Mouse (Mus musculus): ENCODE data around the gene Vmn2r28. TPM values are rescaled to one million over a fixed set of nuclear protein-coding genes. Genes with fewer than 3 reads are reported as not detected.
"Not testable (repeated sequence)": the region's sequence is repeated elsewhere in the genome, so short reads cannot be mapped to it uniquely, and the experiment has no call there.

Vmn2r28 gene
- not detected in 2 replicates for polyA plus RNA-seq (2015; fragmentation: Nextera tagmentation; extraction: Ambion mirVana)

- H3K4me2 ChIP-seq; H3K27me3 ChIP-seq; H3K4me1 ChIP-seq; H3K27ac ChIP-seq; H3K4me3 ChIP-seq; H3K9ac ChIP-seq; H3K9me3 ChIP-seq; ATAC-seq (ENCODE audit: insufficient number of reproducible peaks, low FRiP score, low TSS enrichment, low read depth); H3K36me3 ChIP-seq: not testable (repeated sequence)
Measured at GRCm38 (mm10) chr7:5493856-5494255, at the start of gene Vmn2r28. Gene Vmn2r28 (minus strand): TSS chr7:5493956.

DNA sequence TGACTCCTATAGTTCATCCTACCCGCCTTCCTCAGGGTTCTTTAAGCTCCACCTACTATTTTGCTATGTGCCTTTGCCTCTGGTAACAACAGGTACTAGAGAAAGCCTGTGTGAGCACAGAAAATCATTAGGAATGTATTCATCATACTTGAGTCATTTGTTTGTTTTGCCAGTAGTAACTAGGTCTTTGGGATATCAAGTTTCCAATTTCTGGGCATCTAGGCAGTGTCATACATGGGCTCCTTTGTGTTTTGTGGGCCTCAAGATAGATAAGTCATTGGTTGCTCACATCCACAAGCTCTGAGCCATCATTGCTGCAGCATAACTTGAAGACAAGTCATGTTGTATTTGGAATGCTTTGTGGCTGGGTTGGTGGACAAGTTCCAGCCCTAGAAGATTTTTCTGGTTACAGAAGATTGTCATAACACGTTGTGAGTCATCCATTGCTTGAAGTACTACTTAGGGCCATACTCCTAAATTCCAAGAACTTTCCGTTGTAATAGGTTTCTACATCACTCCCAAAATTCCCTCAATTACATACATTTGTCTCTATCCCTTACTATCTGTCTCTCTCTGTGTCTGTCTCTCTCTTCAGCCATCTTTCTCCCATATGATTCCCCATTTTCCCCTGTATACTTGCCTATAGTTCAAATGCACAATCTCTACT is 47.1 kb upstream of the Vmn2r28 start:
- not testable (repeated sequence) for H3K9me3 ChIP-seq; ATAC-seq (ENCODE audit: insufficient number of reproducible peaks, low FRiP score, low TSS enrichment, low read depth); H3K27ac ChIP-seq; H3K4me1 ChIP-seq; H3K4me3 ChIP-seq; H3K36me3 ChIP-seq; H3K27me3 ChIP-seq; H3K4me2 ChIP-seq; H3K9ac ChIP-seq
- WGBS: 51% methylated on average over 3 of the region's 3 CpGs

GRCm38 (mm10) chr7:5456674-5457073 is 37.1 kb downstream of the Vmn2r28 start, which contains the start of gene Vmn1r59:
Gene Vmn1r59 (minus strand): TSS chr7:5456774.
- ATAC-seq (ENCODE audit: insufficient number of reproducible peaks, low FRiP score, low TSS enrichment, low read depth): no peak
- H3K9ac ChIP-seq: no peak within 1 kb of the TSS
- H3K27ac ChIP-seq: no peak within 1 kb of the TSS
- no peaks in the 10 kb centered on the region for H3K4me1 ChIP-seq
- H3K36me3 ChIP-seq: no peaks in the 10 kb centered on the region
- no peaks in the 10 kb centered on the region for H3K27me3 ChIP-seq
- 0 out of 2 replicates have a peak, but pooled peaks cover 6% of the 10 kb centered on the region for H3K9me3 ChIP-seq
- H3K4me2 ChIP-seq: no peak within 1 kb of the TSS
- H3K4me3 ChIP-seq: no peak within 1 kb of the TSS

DNA sequence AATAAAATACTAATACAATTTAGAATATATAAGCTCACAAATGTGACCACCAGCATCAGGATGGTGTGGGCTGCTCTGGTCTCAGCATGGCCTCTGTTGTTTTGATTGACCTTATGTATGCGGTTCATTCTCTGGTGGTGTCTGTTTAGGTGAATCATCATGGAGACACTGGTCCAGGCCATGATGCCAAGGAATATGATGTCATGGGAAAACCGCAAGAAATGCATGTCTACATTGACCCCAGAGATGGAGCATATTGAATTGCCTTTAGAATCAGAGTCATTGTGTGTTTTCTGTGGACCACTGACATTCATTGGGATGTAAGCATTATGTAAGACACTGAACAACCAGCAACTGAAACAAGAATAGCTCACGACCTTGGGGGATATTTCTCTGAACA is 39.7 kb downstream of the Vmn2r28 start:
- not testable (repeated sequence) for H3K27ac ChIP-seq; H3K4me2 ChIP-seq; H3K9ac ChIP-seq; H3K9me3 ChIP-seq; ATAC-seq (ENCODE audit: insufficient number of reproducible peaks, low FRiP score, low TSS enrichment, low read depth); H3K4me3 ChIP-seq; H3K36me3 ChIP-seq; H3K27me3 ChIP-seq; H3K4me1 ChIP-seq
- 63% methylated on average over 3 of the region's 3 CpGs for WGBS

GRCm38 (mm10) chr7:5448627-5449026 is 45.1 kb downstream of the Vmn2r28 start:
- Histone ChIP-seq H3K4me2 (no peak overlapping the region), H3K27ac (no peak overlapping the region), H3K9me3 (no peaks in the 10 kb centered on the region), H3K4me1 (no peaks in the 10 kb centered on the region), H3K9ac (no peak overlapping the region), H3K27me3 (no peaks in the 10 kb centered on the region), H3K4me3 (no peak overlapping the region), H3K36me3 (no peaks in the 10 kb centered on the region)
- ATAC-seq (ENCODE audit: insufficient number of reproducible peaks, low FRiP score, low TSS enrichment, low read depth): no peak

Other genes starting within 250 kb of the Vmn2r28 start
- gene Gm5065, start 143.4 kb downstream of the Vmn2r28 start, polyA plus RNA-seq (2015; fragmentation: Nextera tagmentation; extraction: Ambion mirVana): not detected in 2 replicates
- not detected in 2 replicates for gene Nlrp2, start 142.9 kb downstream of the Vmn2r28 start, polyA plus RNA-seq (2015; fragmentation: Nextera tagmentation; extraction: Ambion mirVana)
- not detected in 2 replicates for gene Vmn1r58, start 80.6 kb downstream of the Vmn2r28 start, polyA plus RNA-seq (2015; fragmentation: Nextera tagmentation; extraction: Ambion mirVana)
- not detected in 2 replicates for gene Vmn1r59, start 37.2 kb downstream of the Vmn2r28 start, polyA plus RNA-seq (2015; fragmentation: Nextera tagmentation; extraction: Ambion mirVana)
- gene Vmn1r60, start 53.4 kb upstream of the Vmn2r28 start, polyA plus RNA-seq (2015; fragmentation: Nextera tagmentation; extraction: Ambion mirVana): not detected in 2 replicates
- not detected in 2 replicates for gene Vmn1r61, start 119.3 kb upstream of the Vmn2r28 start, polyA plus RNA-seq (2015; fragmentation: Nextera tagmentation; extraction: Ambion mirVana)
- gene Vmn1r62, start 179.7 kb upstream of the Vmn2r28 start, polyA plus RNA-seq (2015; fragmentation: Nextera tagmentation; extraction: Ambion mirVana): not detected in 2 replicates

Measured in limb, embryonic 15.5 days (tissue).